Mouse (Mus musculus) forebrain, embryonic 10.5 days (tissue): ENCODE data around the gene Midn. TPM values are rescaled to one million over a fixed set of nuclear protein-coding genes. Genes with fewer than 3 reads are reported as not detected.
A peak's percentile ranks its signal among the peaks of the same experiment; 100 is the strongest.

Experiments
- DNase-seq: peaks from one replicate; pipeline ENCODE4 v3.0.0-alpha.2; 2017; ENCODE audit warnings: low spot score; ENCODE audit errors: extremely low spot score
- H3K27ac ChIP-seq: fragments of 300-500 bp; sonication (generic); 2 replicates; pipeline ENCODE4 v1.5.1; 2016; ENCODE audit warnings: mild to moderate bottlenecking
- H3K27me3 ChIP-seq: fragments of 300-500 bp; sonication (generic); 2 replicates; pipeline ENCODE4 v1.6.1; 2016; ENCODE audit warnings: mild to moderate bottlenecking; ENCODE audit not compliant: poor library complexity, severe bottlenecking
- H3K36me3 ChIP-seq: fragments of 300-500 bp; sonication (generic); replicated peaks from 2 replicates; pipeline ENCODE4 v1.6.1; 2016; ENCODE audit warnings: mild to moderate bottlenecking, moderate library complexity
- H3K4me1 ChIP-seq: fragments of 300-500 bp; sonication (generic); 2 replicates; pipeline ENCODE4 v1.6.1; 2016
- H3K4me3 ChIP-seq: fragments of 300-500 bp; sonication (generic); 2 replicates; pipeline ENCODE4 v1.5.1; 2016; ENCODE audit warnings: mild to moderate bottlenecking, moderate library complexity
- H3K9me3 ChIP-seq: fragments of 300-500 bp; sonication (generic); 2 replicates; pipeline ENCODE4 v1.6.1; 2016; ENCODE audit warnings: mild to moderate bottlenecking, moderate library complexity
- WGBS: fragments of 180-500 bp; shearing (Covaris S2); methylation state at CpG from one replicate; pipeline ENCODE4 v1.1.7; 2016; 5-methylcytosine and 5-hydroxymethylcytosine counted together
- polyA plus RNA-seq: library from polyadenylated mRNA; unstranded; fragments of >200 nt; fragmentation: Nextera tagmentation; extraction: Ambion mirVana; gene quantifications from 2 replicates; pipeline ENCODE4 v1.2.1, GENCODE M21; 2016

The Midn gene
- polyA plus RNA-seq, 1 experiment from 2014 or later, result 19.1 TPM

DNA sequence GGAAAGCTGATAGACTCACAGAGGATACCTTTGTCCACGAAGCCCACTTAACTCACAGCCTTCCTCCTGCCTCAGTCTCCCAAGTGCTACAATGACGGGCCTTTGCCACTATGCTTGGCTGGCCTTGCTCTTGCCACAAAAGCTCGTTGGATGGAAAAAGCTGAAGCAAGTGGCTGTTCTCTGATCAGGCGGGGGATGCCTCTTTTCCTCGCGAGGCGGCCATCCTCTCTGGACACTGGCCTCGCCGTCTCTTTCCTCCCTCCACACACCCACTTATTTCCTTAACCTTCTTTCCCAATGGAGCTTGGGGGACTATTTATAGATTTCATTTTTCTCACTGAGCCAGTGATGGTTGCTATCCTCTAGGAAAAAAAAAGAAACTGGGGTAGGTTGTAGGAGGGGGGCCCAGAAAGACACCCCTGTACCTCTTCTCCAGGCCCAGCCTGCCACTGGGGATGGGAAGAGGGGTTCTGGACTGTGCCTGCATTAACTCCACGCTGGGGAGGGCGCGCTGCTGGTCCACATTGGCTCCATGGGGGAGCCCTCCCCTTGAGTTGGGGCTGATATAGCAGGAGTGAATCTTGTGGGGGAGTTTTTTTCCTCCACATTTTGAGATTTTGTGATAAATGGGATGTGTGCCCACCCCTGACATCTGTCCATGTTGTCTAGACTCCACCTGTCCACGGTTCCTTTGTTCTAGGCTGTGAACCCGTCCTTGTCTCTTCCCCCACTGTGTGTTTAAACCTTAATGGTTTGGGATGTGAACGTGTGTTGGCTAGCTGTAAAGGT, 9.3 kb downstream of the Midn start:
- Histone ChIP-seq H3K36me3 (peaks cover 64% of the 10 kb centered on the region), H3K4me3 (peak overlapping the region; percentile 21), H3K27me3 (no peaks in the 10 kb centered on the region), H3K4me1 (peaks cover 100% of the 10 kb centered on the region), H3K27ac (peak overlapping the region; percentile 51), H3K9me3 (no peaks in the 10 kb centered on the region)
- 74% methylated on average over 15 of the region's 15 CpGs for WGBS
- DNase-seq, result no peak

DNA sequence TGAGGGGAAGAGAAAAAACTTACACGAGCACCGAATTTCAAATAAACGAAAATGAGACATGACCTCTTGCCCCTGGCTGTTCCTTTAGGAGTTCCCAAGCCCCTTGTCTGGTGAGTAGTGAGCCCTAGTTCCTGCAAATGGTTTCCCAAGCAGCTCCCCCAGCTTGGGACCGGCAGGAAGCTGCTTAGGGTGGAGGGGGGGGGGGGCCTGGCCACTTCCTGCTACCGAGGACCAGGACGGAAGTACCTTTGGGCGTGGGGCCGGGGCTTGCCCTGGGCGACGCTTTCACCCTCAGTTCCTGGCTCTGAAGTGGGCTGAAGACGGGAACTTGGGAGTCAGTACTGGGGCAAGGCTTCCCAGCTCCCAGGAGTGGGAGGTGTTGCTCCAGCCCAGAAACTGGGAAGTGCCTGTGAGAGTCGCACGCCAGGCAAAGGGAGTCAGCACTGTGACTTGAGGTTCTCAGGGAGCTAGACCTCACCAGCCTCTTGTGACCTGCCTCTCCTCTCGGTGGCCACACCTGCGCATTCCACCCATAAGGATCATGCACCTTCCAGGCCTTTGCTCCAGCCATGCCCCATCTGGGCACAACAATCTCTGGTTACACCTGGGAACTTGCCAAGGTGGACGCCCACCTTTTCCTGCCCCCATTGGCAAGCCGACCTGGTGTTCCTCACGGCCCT, 10.4 kb downstream of the Midn start:
- peak; percentile 66 for DNase-seq
- Histone ChIP-seq H3K4me3 (peak overlapping the region; percentile 55), H3K27me3 (peaks cover 6% of the 10 kb centered on the region), H3K4me1 (peaks cover 99% of the 10 kb centered on the region), H3K9me3 (no peaks in the 10 kb centered on the region), H3K27ac (peak overlapping the region; percentile 90), H3K36me3 (peaks cover 53% of the 10 kb centered on the region)
- WGBS, result 17% methylated on average over 18 of the region's 18 CpGs

DNA sequence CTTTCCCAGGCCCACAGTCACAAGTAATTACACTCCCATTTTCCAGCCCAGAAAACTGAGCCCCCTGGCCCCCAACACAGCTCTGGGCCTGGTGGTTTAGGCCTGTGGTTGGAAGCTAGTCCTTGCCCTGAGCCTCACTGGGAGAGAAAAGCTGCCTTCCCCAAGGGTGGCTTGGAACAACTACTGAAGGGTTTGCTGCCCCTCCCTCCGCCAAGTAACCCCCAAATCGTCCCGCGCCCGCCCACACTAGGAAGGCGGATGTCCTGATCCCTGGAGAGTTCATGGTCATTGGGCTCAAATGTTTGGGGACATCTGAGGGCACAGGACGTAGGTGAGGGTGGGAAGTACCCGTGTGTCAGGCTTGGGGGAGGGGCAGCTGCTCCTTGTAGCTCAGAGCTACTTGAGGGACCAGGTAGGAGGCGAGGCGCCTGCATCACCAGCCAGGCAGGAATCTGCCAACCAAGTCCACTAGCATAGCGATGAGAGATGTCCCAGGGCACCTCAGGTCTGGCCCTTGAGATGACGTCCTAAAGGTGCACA, 11.0 kb downstream of the Midn start:
- no peak for DNase-seq
- Histone ChIP-seq H3K4me1 (peaks cover 98% of the 10 kb centered on the region), H3K27me3 (peaks cover 11% of the 10 kb centered on the region), H3K9me3 (no peaks in the 10 kb centered on the region), H3K4me3 (peak overlapping the region; percentile 55), H3K36me3 (peaks cover 47% of the 10 kb centered on the region), H3K27ac (peak overlapping the region; percentile 90)
- WGBS, result 9% methylated on average over 12 of the region's 12 CpGs

DNA sequence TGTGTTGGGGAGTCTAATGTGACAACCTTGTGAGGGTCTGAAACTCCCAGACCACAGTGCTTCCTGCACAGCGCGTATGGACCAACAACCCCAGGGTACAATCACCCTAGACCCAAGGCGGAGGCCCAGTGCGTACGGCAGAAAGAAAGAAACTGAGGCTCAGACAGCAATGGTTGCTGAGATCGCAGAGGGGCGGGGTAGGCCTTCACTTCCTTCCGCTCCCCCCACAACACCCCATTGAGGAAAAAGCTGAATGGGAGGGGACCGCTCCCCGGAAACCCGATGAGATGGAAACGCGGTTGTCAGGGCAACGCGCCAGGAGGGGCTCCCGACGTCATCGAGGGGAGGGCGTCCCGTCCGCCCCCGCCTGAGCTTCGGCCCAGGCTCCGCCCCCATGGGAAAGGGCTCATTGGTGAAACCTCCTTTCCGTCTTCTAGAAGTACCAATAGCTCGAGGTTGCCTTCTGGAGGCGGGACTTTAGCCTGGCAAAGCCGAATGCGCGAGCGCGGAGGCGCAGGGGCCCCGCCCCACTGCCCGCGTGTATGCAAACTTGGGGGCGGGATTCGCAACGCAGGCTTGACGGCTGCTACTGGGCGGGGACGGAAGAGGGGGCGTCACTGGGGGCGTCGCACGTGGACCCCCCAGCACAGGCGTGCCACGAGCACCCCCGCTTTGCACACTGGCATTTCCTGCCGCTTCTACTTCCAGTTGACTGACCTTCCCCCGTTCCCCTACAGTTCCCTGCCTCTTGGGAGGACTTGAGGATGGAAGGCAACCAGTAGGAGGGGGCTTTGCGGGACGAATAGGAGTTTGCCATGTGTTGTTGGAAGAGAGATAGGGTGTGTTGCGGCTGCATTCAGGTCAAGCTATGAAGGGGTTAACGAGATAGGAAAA, 11.7 kb downstream of the Midn start:
- WGBS, result under 1% methylated on average over 55 of the region's 55 CpGs
- DNase-seq, result peak; percentile 96

DNA sequence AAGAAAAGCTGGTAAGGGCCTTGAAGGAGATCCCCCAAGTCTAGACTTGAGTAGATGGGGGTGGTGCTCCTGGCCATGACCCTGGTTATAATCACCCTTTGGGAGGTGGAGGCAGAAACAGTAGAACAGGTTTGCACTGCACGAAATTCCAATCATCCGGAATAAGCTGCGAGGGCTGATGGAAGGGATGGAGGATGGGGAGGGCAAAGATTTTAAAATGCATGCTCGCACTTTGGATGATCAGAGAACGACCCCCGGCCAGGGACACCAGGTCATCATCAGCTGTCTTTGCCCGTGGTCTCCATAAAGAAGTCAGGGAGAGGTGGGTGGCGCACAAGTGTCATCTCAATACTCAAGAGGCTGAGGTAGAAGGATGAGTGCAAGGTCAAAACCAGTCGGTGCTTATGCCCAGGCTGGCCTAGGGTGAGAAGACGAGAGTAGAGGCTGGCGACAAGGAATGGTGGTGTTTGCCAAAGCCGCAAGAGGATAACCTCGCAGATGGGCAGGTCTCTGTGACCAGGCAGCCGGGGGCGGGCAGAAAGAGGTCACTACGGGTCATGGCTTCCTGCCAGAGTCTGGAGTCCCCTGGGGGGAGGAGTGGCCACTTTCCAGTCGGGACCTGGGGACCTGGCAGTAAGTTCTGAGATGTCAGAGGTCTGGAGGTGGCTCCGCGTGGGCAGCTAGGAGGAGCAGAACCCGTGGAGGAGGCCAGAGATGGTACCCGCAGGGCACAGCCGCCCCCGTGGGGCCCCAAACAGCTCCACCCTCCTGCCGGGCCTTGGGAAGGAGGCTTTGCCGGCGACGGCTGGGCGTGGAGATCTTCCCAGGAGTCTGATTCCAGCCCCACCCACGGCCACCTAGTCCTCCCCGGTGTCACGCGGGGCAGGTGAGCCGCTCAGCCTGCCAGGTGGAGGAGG, 12.6 kb downstream of the Midn start:
- peak overlapping the region; percentile 55 for H3K4me3 ChIP-seq
- peaks cover 30% of the 10 kb centered on the region for H3K36me3 ChIP-seq
- peak; percentile 65 for DNase-seq
- no peaks in the 10 kb centered on the region for H3K9me3 ChIP-seq
- peaks cover 98% of the 10 kb centered on the region for H3K4me1 ChIP-seq
- WGBS, result 1% methylated on average over 33 of the region's 33 CpGs
- H3K27ac ChIP-seq, result peak overlapping the region; percentile 90
- peaks cover 14% of the 10 kb centered on the region for H3K27me3 ChIP-seq

More for the DNA sequence above, 11.7 kb downstream of the Midn start:
- Histone ChIP-seq H3K4me3 (peak overlapping the region; percentile 55), H3K9me3 (no peaks in the 10 kb centered on the region), H3K27ac (peak overlapping the region; percentile 90), H3K36me3 (peaks cover 39% of the 10 kb centered on the region), H3K4me1 (peaks cover 98% of the 10 kb centered on the region), H3K27me3 (peaks cover 14% of the 10 kb centered on the region)

DNA sequence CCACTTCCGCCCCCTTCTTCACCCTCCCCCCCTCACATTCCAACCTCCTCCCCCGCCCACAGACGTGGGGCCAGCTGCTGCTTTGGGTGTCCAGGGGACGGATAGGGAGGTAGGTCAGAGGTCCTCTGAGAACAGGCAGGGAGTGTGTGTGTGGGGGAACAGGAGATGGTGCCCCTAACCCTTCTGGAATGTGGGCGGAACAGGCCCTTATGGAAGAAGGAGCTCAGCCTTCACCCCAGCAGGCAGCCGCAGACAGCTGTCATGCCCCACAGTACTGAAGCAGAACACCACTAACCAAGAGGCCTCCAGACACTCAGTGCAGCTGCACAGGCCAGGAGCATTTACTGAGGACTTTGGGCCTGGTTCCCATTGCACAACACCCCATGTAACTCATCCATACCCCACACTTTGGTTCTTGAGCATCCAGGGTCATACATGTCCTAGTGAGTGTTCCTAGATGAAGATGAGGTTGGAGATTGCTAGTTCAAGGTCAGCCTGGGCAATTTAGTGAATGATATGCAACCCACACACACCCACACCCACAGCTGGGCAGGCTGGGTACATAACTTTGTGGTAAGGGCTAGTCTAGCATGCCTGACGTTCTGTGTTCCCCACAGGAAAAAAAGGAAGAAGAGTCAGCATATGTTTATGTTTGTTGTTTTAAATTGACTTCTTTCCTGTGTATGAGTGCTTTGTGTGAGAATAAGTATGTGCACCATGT, 13.6 kb downstream of the Midn start:
- 8% methylated on average over 7 of the region's 7 CpGs for WGBS
- Histone ChIP-seq H3K9me3 (no peaks in the 10 kb centered on the region), H3K27me3 (peaks cover 14% of the 10 kb centered on the region), H3K27ac (peak overlapping the region; percentile 90), H3K4me1 (peaks cover 97% of the 10 kb centered on the region), H3K36me3 (peaks cover 21% of the 10 kb centered on the region), H3K4me3 (peak overlapping the region; percentile 55)
- DNase-seq, result peak; percentile 62

DNA sequence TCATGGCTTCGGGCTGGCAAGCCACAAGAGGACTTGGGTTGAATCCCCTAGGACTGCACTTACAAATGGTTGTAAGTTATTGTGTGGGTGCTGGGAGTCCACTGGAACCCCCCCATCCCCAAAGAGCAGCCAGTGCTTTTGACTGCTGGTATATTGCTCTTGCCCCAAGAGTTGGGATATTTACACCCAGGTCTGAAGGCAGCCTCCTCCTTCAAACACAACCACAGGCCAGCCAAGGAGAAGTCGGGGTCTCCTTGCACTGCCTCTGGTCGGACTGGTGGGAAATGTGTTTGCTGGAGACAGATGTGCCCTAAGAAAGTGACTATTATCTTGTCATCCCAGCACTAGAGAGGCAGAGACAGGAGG, 14.2 kb downstream of the Midn start:
- no peaks in the 10 kb centered on the region for H3K9me3 ChIP-seq
- H3K4me1 ChIP-seq, result peaks cover 97% of the 10 kb centered on the region
- WGBS, result 80% methylated on average over 3 of the region's 3 CpGs
- no peak for DNase-seq
- peaks cover 15% of the 10 kb centered on the region for H3K36me3 ChIP-seq
- H3K27ac ChIP-seq, result peak overlapping the region; percentile 90
- peaks cover 14% of the 10 kb centered on the region for H3K27me3 ChIP-seq
- H3K4me3 ChIP-seq, result peak overlapping the region; percentile 55; the same call in 1 of the 2 replicates

DNA sequence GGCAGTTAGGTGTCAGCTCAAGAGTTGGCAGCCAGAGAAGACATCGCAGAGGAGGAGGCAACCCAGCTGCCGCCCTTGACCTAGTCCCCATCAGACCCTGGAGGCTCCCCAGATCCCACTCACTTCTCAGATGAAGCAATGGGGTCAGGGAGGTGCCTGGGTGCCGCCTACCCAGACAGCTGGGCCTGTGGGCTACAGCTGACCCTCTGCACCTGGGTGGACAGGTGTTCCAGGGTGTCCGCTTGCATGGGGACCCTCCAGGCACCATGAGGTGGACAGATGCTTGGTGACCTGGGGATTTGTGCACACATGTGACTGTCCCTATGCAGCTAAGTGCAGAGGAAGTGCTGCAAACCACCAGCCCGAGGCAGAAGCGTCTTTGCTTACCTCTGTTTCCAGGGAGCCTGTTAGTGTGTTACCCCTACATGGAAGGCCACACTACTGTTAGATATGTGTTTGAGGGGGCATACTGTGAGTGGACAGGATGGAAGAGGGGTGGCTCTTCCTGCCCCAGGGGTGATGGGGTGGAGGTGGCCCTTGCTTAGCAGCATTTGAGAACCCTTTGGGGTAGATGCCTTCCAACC, 14.7 kb downstream of the Midn start:
- no peak for DNase-seq

DNA sequence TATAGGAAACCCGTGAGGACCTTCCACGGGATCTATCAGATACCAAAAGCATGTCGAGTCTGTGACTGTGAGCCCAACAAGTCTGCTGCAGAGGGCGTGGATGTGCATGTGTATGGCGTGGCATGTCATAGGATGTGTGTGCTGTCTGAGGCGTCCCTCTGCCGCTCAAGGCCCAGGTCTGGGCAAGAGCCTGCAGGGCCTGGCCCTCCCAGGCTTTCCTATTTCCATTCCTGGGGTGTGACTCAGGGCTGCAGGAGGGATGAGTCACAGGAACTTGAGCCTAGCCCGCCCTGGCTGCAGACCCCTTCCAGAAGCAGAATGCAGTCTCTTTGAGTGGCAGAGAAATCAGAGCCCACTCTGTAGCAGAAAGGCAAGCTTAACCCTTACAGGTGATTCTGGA, 15.6 kb downstream of the Midn start:
- Histone ChIP-seq H3K27ac (peak overlapping the region; percentile 65; the same call in 1 of the 2 replicates), H3K4me1 (peaks cover 87% of the 10 kb centered on the region), H3K9me3 (no peaks in the 10 kb centered on the region), H3K4me3 (peak overlapping the region; percentile 54), H3K27me3 (peaks cover 14% of the 10 kb centered on the region), H3K36me3 (0 out of 2 replicates have a peak, but pooled peaks cover under 1% of the 10 kb centered on the region)
- DNase-seq, result no peak
- 76% methylated on average over 8 of the region's 8 CpGs for WGBS

More for the DNA sequence above, 14.7 kb downstream of the Midn start:
- Histone ChIP-seq H3K4me3 (peak overlapping the region; percentile 55; the same call in 1 of the 2 replicates), H3K4me1 (peaks cover 92% of the 10 kb centered on the region), H3K27me3 (peaks cover 14% of the 10 kb centered on the region), H3K9me3 (no peaks in the 10 kb centered on the region), H3K36me3 (peaks cover 9% of the 10 kb centered on the region), H3K27ac (peak overlapping the region; percentile 90)
- WGBS, result 80% methylated on average over 6 of the region's 6 CpGs

DNA sequence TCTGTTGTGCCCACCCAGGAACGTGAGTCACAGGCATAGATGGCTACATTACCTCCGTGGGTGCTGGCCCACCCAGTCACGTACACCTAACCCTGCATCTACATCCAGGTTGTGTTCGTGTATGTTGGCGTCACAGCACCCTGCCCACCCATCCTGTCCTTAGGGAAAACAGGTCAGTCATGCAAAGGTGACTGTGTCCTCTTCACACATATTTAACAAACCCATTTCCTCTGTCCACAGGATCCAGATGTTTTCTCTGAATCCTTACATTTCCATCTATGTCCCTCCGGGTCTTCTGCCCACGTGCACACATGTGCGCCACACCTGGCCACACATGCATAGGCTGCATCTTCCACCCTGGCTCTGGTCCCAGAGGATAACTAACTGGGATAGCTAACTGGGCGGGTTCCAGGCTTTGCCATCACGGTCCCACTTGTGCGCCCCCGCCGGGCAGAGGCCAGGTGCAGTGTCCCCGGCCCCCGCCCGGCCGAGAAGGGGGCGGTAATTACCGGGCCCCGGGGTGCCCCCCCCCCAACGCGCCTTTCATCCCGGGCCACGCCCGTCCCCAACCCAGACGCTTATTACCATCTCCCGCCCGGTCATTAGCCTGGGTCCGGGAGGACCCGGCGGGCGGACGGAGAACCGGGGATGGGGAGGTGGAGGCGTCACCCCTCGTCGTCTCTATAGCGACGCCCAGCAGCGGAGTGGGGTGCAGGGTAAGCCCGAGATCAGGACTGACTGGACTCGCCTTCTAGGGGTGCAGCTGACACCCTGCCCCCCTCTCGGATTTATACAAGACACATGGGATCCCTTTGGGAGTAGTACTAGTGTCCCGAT, 16.3 kb downstream of the Midn start:
- H3K27me3 ChIP-seq, result peaks cover 14% of the 10 kb centered on the region
- peak overlapping the region; percentile 54 for H3K4me3 ChIP-seq
- peak overlapping the region; percentile 65 for H3K27ac ChIP-seq
- WGBS, result 11% methylated on average over 44 of the region's 44 CpGs
- peaks cover 87% of the 10 kb centered on the region for H3K4me1 ChIP-seq
- DNase-seq, result no peak
- H3K36me3 ChIP-seq, result peaks cover 5% of the 10 kb centered on the region
- no peaks in the 10 kb centered on the region for H3K9me3 ChIP-seq
